Mouse (Mus musculus) heart, embryonic 10.5 days (tissue): ENCODE measurements around the gene Mrgprf. TPM values are rescaled to one million over a fixed set of nuclear protein-coding genes. Genes with fewer than 3 reads are reported as not detected.

Experiments
- DNase-seq: peaks from one replicate; pipeline ENCODE4 v3.0.0-alpha.2; 2017; ENCODE audit warnings: low spot score
- H3K27ac ChIP-seq: fragments of 300-500 bp; sonication (generic); 2 replicates; pipeline ENCODE4 v1.5.1; 2016; ENCODE audit warnings: mild to moderate bottlenecking
- H3K27me3 ChIP-seq: fragments of 300-500 bp; sonication (generic); 2 replicates; pipeline ENCODE4 v1.6.1; 2016; ENCODE audit warnings: mild to moderate bottlenecking; ENCODE audit not compliant: poor library complexity, insufficient read depth, severe bottlenecking
- H3K36me3 ChIP-seq: fragments of 300-500 bp; sonication (generic); 2 replicates; pipeline ENCODE4 v1.6.1; 2016; ENCODE audit warnings: mild to moderate bottlenecking, moderate library complexity
- H3K4me1 ChIP-seq: fragments of 300-500 bp; sonication (generic); 2 replicates; pipeline ENCODE4 v1.6.1; 2016; ENCODE audit warnings: mild to moderate bottlenecking
- H3K4me3 ChIP-seq: fragments of 300-500 bp; sonication (generic); 2 replicates; pipeline ENCODE4 v1.5.1; 2016; ENCODE audit warnings: mild to moderate bottlenecking, moderate library complexity
- H3K9me3 ChIP-seq: fragments of 300-500 bp; sonication (generic); 2 replicates; pipeline ENCODE4 v1.6.1; 2016; ENCODE audit warnings: mild to moderate bottlenecking, moderate library complexity
- WGBS: fragments of 180-500 bp; shearing (Covaris S2); methylation state at CpG from one replicate; pipeline ENCODE4 v1.1.7; 2016; 5-methylcytosine and 5-hydroxymethylcytosine counted together
- polyA plus RNA-seq: library from polyadenylated mRNA; unstranded; fragments of >200 nt; fragmentation: Nextera tagmentation; extraction: Ambion mirVana; gene quantifications from 2 replicates; pipeline ENCODE4 v1.2.1, GENCODE M21; 2016

Gene Mrgprf
- polyA plus RNA-seq, 1 experiment from 2014 or later = 0.21 TPM

DNA sequence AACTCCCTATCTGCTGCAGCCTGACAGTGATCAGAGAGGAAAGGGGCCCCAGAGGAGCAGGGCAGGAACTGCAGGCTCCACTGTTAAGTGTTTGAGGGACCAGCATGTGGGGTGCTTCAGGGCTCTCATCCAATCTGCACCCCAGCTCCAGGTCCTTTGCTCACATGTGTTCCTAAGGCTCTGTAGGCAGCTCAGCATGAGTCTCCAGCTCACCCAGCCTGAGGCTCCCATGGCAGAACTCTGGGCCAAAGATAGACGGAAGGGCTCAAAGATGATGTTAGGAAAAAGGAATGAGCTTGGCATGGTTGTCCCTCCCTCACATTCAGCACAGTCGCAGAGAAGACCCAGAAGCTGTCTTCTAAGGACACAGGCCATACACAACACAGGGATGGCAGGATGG, 30.0 kb downstream of the Mrgprf start:
- no peaks in the 10 kb centered on the region for H3K36me3 ChIP-seq
- H3K9me3 ChIP-seq = no peaks in the 10 kb centered on the region
- no peaks in the 10 kb centered on the region for H3K27me3 ChIP-seq
- H3K4me1 ChIP-seq = peaks cover 30% of the 10 kb centered on the region
- peak overlapping the region; percentile 53; the same call in 1 of the 2 replicates for H3K27ac ChIP-seq
- DNase-seq = no peak
- 67% methylated on average over 2 of the region's 2 CpGs for WGBS
- no peak overlapping the region for H3K4me3 ChIP-seq

DNA sequence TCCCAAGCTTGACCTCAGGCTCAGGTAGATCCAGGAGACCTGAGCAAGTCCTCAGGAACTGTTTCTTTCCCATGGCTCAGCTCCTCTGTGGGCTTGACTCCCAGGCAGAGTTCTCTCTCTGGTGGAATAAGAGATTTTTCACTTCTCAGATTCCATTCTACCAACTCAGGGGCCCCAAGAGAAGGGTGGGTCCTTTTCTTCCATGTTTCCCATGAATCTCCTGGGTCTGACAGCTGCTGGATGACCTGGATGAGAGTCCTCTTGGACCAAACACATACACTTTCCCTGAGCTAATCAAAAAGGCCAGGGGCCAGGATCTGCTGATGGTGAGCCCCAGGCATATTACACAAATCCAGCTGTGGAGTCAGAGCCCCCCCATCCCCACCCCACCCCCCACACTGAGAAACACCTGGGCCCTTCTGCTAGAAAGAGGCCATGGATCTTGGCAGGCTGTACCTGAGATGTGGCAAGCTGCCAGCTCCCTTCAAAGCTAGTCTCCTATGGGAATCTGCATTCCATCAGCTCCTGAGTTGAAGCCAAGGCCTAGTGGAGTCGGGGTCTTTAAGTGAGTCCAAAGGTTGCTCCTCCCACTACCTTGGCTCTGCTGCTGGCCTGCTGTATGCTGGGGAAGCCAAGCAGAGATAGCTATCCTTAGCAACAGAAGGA, 31.9 kb downstream of the Mrgprf start:
- Histone ChIP-seq H3K27me3 (no peaks in the 10 kb centered on the region), H3K4me3 (no peak overlapping the region), H3K36me3 (no peaks in the 10 kb centered on the region), H3K9me3 (no peaks in the 10 kb centered on the region), H3K27ac (no peak overlapping the region), H3K4me1 (peaks cover 26% of the 10 kb centered on the region)
- DNase-seq = no peak
- 41% methylated on average over 1 of the region's 1 CpGs for WGBS

DNA sequence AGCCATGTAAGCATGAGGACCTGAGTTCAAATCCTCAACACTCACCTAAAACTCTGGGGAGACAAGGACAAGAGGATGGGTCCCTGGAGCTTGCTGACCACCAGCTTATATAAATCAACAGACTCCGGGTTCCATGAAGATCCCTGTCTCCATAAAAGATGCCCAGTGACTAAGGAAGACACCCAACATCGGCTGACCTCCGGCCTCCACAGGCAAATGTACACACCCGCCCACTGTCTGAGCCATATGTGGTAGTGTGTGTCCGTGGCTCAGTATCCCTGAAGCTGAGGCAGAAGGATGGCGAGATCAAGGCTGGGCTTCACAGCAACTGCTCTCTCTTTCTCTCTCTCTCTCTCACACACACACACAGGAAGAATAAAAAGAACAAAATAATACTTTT, 33.3 kb downstream of the Mrgprf start:
- Histone ChIP-seq H3K4me1 (peaks cover 20% of the 10 kb centered on the region), H3K9me3 (no peaks in the 10 kb centered on the region), H3K27me3 (no peaks in the 10 kb centered on the region), H3K36me3 (no peaks in the 10 kb centered on the region), H3K27ac (no peak overlapping the region), H3K4me3 (no peak overlapping the region)
- WGBS = 87% methylated on average over 6 of the region's 6 CpGs
- DNase-seq = no peak

DNA sequence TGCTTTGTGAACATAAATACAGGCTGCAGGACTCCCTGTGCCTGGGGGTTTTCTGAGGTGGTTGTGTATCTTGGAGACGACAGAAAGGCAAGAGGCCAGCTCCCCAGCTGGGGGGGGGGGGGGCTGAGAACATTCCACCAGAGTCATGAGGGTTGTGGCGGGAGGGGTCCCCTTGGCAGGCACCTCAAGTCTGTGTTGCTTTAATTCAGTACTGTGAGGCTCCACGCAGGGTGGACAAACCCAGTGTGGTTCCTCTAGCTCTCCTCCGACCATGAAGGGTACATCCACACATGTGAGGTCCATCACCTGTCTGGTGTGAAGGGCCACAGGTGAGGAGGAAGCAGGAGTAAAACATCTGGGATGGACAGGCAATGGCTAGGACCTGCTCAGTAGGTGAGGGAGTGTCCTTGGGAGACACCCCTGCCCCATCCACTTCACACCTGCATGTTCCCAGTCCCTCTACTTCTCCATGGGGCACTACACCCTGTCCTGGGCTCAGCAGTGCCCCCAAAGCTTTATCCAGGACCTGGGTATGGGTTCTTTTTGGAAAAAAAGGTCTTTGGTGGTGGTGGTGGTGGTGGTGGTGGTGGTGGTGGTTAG, 33.9 kb downstream of the Mrgprf start:
- Histone ChIP-seq H3K4me1 (peaks cover 20% of the 10 kb centered on the region), H3K4me3 (no peak overlapping the region), H3K27ac (no peak overlapping the region), H3K36me3 (no peaks in the 10 kb centered on the region), H3K9me3 (no peaks in the 10 kb centered on the region), H3K27me3 (no peaks in the 10 kb centered on the region)
- no peak for DNase-seq
- WGBS = 59% methylated on average over 4 of the region's 4 CpGs

DNA sequence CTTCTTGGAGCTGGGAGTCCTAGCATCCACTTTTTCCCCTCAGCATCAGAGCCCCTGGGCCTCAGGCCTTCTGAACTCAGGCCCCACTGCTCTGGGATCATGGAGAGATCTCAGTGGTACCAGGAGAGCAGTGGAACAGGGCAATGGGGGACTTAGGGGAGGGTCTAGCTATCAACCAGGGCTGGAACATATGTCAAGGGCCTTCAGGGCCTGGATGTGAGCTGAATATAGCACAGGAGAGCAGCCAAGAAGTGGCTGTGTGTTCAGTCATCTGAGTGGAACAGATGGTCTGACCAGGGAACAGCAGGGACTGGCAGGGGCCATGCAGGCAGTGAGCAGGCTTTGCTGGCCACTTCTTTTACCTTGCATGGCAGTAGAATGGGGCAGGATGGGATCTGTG, 34.6 kb downstream of the Mrgprf start:
- Histone ChIP-seq H3K9me3 (no peaks in the 10 kb centered on the region), H3K27me3 (no peaks in the 10 kb centered on the region), H3K4me1 (peaks cover 13% of the 10 kb centered on the region), H3K27ac (no peak overlapping the region), H3K36me3 (no peaks in the 10 kb centered on the region), H3K4me3 (no peak overlapping the region)
- DNase-seq = no peak

DNA sequence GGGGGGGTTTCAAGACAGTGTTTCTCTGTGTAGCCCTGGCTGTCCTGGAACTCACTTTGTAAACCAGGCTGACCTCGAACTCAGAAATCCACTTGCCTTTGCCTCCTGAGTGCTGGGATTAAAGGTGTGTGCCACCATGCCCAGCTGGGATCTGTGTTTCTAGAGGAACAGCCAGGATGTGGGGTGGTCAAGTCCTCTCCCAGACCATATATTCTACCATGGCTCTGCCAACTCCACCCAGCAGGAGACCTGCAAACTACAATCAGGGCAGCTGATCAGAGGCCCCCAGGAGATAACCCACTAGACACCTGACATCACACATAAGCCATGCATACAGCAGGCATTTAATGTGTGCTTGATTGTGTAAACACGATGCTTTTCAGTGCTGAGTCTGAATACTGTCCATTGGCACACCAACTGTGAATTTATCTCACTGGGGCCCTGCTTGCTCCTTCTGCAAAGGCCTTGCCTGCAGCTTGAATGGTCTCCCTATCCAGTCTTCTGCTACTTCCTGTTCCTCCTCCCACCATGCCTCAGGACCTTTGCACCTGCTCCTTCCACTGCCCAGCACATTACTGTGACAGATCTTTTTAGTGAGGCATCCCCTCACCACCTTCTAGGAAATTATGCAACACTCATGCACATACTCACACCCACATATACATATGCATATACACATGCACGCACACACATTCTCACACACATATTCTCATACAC, 35.1 kb downstream of the Mrgprf start:
- DNase-seq = no peak
- 85% methylated on average over 3 of the region's 3 CpGs for WGBS
- Histone ChIP-seq H3K9me3 (no peaks in the 10 kb centered on the region), H3K4me3 (no peak overlapping the region), H3K27ac (no peak overlapping the region), H3K36me3 (no peaks in the 10 kb centered on the region), H3K27me3 (no peaks in the 10 kb centered on the region), H3K4me1 (peaks cover 8% of the 10 kb centered on the region)

DNA sequence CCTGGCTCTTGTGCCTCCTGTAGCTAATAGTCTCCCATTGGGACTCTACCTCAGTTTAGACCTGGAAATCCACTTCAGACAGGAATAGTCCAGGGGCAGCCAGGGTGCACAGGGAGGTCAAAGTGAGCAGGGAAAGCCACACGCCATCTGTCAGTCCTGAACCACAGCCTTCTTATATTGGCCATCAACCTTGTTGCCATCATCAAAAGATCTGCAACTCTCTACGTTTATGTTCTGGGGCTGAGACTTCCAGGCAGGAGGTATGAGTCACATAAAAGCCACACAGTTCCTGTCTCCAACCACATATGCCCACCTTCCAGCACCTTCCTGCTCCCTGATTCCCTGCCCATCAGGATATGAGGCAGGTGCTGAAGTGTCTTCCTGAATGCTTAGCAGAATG, 37.3 kb downstream of the Mrgprf start:
- WGBS = 62% methylated on average over 2 of the region's 2 CpGs

DNA sequence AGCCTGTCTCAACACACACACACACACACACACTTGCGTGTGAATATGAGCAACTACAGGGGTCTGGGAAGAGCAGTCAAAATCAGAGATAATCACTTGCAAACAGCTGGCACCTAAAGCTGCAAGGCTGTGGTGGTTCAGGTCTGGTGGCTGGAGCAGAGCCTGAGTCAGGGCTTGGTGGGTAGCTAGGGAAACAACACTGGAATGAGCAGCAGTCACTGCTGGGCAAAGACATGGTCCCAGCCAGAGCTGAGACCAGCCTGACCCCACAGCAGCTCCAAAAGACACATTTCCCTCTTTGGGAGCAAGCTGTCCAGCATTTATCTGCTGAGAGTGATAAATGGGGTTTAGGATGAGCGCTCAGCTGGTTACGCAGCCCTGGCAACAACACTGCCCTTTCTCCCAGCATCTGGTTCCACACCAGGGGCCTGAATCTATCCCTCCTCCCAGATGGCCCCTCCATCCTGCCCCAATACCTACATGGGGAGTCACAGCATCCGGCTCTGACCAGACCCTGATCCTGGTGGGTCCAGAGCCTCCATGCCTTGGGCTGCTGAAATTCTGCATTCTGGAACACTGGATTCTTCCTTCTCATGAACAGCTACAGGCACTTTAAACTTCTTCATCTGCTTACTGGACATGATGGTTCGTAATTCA, 39.7 kb downstream of the Mrgprf start:
- Histone ChIP-seq H3K27ac (no peak overlapping the region), H3K27me3 (no peaks in the 10 kb centered on the region), H3K4me3 (no peak overlapping the region), H3K4me1 (no peaks in the 10 kb centered on the region), H3K36me3 (no peaks in the 10 kb centered on the region), H3K9me3 (no peaks in the 10 kb centered on the region)
- no peak for DNase-seq
- WGBS = 73% methylated on average over 5 of the region's 5 CpGs

More for the DNA sequence above, 37.3 kb downstream of the Mrgprf start:
- Histone ChIP-seq H3K27ac (no peak overlapping the region), H3K4me1 (0 out of 2 replicates have a peak, but pooled peaks cover 3% of the 10 kb centered on the region), H3K27me3 (no peaks in the 10 kb centered on the region), H3K36me3 (no peaks in the 10 kb centered on the region), H3K9me3 (no peaks in the 10 kb centered on the region), H3K4me3 (no peak overlapping the region)
- DNase-seq = no peak

Other genes starting within 250 kb of the Mrgprf start
- gene 1810010D01Rik, start 92.7 kb upstream of the Mrgprf start, polyA plus RNA-seq = 0.30 and 1.3 TPM in 2 replicates
- gene Tpcn2, start 16.8 kb upstream of the Mrgprf start, polyA plus RNA-seq = 5.7 and 5.8 TPM in 2 replicates
- not detected in 2 replicates for gene Mrgprd, start 14.0 kb downstream of the Mrgprf start, polyA plus RNA-seq